Mouse (Mus musculus) hematopoietic multipotent progenitor cell, adult 10-12 weeks (in vitro differentiated cells): Measurements from ENCODE around the gene Renbp. TPM values are rescaled to one million over a fixed set of nuclear protein-coding genes. Genes with fewer than 3 reads are reported as not detected.

Source experiments
- polyA plus RNA-seq: library from polyadenylated mRNA; stranded (reverse); fragments of >175 nt; gene quantifications from 2 replicates; pipeline ENCODE4 v1.2.3, GENCODE M21; 2012; ENCODE audit warnings: low replicate concordance

Renbp gene
- polyA plus RNA-seq, result 6.6 and 57.7 TPM in 2 replicates

DNA sequence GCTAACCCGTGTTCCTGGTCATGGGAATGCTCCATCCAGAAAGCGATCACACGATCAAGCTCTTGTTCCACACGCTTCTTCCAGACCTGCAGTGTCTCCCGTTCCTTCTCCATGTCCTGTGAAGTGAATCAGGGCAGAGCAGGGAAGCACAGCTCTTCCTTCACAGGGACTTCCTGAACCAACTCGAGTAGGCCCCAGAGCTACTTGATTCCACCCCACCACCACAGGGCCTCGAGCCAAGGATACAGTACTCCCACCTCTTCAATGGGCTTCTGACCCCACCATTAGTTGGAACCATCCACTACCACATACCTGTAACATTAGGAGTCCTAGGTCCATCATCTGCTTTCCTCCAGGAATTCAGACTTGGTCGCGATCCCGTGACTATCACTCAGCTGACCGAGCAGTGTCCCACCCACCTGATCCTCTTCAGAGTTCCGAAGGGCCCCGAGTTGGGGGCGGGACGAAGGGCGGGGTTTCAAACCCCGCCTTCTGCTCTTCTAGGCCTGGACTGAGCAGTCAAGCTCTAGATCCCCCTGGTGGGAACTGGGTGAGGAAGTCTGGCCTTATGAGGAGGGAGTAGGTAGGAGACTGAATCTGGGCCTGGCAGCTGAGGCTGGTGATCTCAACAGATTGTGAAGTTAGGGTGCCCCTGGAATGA is at the start of gene Renbp:
Renbp (minus strand) TSS at position 449 of the 661 bp plus-strand sequence.

DNA sequence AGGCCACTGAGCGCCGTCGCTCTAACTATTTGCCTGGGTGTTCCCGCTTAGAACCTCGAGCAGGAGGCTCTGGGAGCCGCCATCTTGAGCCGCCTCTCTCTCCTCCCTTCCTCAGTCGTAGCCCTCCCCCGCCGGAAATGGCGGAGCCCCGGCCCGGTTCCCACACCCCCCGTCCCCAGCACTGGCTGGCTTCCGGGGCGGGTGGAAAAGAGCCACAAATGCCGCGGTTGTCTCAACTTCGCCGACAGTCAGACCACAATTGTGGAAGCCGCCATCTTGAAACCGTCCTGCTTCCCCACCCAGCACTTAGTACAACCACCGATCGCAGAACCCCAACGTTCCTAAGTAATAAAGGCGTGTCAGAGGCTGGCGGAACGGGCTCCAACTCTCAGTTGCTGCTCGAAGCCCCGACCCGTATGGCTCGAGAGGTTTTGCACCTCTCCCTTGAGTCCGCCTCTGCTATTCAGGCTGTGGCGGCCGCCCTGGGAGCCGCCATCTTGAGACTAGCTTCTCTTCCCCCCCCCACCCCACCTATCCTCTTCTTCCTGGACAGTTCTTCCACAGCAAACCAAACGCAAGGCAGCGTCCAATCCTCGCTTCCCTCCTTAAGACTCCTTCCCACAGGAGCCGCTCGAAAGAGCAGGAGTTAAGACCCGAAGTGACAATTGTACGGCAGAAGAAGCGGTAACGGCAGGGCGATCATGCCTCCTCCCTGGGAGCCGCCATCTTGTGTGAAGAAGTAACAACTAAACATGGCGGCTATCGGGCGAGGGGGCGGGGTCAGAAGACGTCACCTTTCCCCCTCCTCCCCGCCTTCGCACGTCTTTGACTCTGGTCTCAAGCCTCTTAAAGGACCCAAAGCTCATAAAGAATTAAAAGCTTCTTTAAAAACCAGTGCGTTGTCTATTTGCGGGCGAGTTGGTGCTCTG is 35.9 kb upstream of the Renbp start, which contains the start of gene Hcfc1:
Hcfc1 (minus strand) TSS at position 110 of the 929 bp plus-strand sequence.

DNA sequence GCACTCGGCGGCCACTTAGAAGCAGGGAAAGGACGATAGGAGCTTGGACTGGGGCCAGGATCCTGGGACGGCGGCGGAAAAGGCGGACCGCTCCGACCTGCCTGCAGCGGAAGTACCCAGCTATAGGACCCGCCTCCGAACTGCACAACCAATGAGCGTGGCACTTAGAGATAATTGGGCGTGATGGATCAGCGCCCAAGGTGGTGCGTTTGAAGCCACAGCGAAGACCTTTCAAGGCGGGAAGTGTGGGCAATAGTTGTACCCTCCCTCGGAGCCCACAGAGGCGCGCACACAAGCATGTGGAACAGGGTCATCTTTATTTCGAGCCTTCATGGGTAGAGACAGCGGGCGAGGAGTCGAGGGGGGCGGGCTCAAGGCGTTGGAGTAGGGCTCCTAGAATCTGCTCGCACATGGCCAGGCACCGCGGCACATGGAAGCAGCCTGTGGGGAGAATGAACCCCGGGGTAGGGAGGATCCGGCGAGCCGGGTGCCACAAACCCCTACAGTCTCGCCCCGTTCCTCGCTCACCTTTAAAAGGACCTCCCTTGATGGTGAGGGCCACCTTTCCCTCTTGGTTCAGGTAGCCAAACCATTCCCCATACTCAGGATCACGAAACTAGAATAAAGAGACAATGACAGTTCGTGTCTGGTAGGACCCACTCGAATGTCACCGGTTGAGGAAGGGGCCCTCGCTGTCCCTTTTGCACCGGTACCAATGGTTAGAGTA is 8.7 kb downstream of the Renbp start, which contains the start of the genes Arhgap4 and Naa10:
Arhgap4 (minus strand) TSS at position 48 of the 727 bp plus-strand sequence.
Naa10 (minus strand) TSS at position 122 of the 727 bp plus-strand sequence.

GRCm38 (mm10) chrX:73895719-73896118 is 34.9 kb downstream of the Renbp start, which contains the start of gene L1cam:
Gene L1cam (minus strand): TSS chrX:73896105.

GRCm38 (mm10) chrX:73891551-73892152 is 39.0 kb downstream of the Renbp start, which contains the start of gene Avpr2:
Gene Avpr2 (plus strand): TSS chrX:73892102.

Other genes with a start within 250 kb of the Renbp start
- 12.8 and 19.7 TPM in 2 replicates for gene Bcap31, start 214.7 kb downstream of the Renbp start, polyA plus RNA-seq
- 78.1 and 81.6 TPM in 2 replicates for gene Abcd1, start 214.3 kb downstream of the Renbp start, polyA plus RNA-seq
- gene Plxnb3, start 173.8 kb downstream of the Renbp start, polyA plus RNA-seq, result 0.70 and 1.0 TPM in 2 replicates
- gene Srpk3, start 156.4 kb downstream of the Renbp start, polyA plus RNA-seq, result 27.3 and 83.3 TPM in 2 replicates
- gene Idh3g, start 144.0 kb downstream of the Renbp start, polyA plus RNA-seq, result 32.4 and 36.2 TPM in 2 replicates
- gene Ssr4, start 143.8 kb downstream of the Renbp start, polyA plus RNA-seq, result 27.6 and 38.0 TPM in 2 replicates
- gene Pdzd4, start 105.9 kb downstream of the Renbp start, polyA plus RNA-seq, result 3.1 and 12.5 TPM in 2 replicates
- gene Avpr2, start 38.7 kb downstream of the Renbp start, polyA plus RNA-seq, result 0.18 TPM in 1 of 2 replicates, not detected in the other
- 11.5 and 12.7 TPM in 2 replicates for gene L1cam, start 34.7 kb downstream of the Renbp start, polyA plus RNA-seq
- gene Arhgap4, start 9.0 kb downstream of the Renbp start, polyA plus RNA-seq, result 152 and 195 TPM in 2 replicates
- gene Naa10, start 8.9 kb downstream of the Renbp start, polyA plus RNA-seq, result 25.9 and 90.4 TPM in 2 replicates
- gene Hcfc1, start 35.5 kb upstream of the Renbp start, polyA plus RNA-seq, result 126 and 142 TPM in 2 replicates
- gene Irak1, start 93.1 kb upstream of the Renbp start, polyA plus RNA-seq, result 398 and 639 TPM in 2 replicates
- not detected in 2 replicates for gene Opn1mw, start 196.6 kb upstream of the Renbp start, polyA plus RNA-seq
- 49.9 and 81.9 TPM in 2 replicates for gene Mecp2, start 204.5 kb upstream of the Renbp start, polyA plus RNA-seq
- gene Tex28, start 237.0 kb upstream of the Renbp start, polyA plus RNA-seq, result not detected in 2 replicates
- not detected in 2 replicates for gene Tktl1, start 246.4 kb upstream of the Renbp start, polyA plus RNA-seq